Mouse (Mus musculus) ovary, postnatal 36 days (tissue): ENCODE measurements at regions not wholly inside any gene's neighbourhood (a gene's known extent, or its start where the extent isn't known, plus 50 kb on each side); places are given as distances from the start of the nearest gene placed in this dataset.

Experiments used
- DNase-seq: peaks from one replicate; pipeline ENCODE4 v3.0.0; 2022; ENCODE audit warnings: low spot score, mixed read lengths

DNA sequence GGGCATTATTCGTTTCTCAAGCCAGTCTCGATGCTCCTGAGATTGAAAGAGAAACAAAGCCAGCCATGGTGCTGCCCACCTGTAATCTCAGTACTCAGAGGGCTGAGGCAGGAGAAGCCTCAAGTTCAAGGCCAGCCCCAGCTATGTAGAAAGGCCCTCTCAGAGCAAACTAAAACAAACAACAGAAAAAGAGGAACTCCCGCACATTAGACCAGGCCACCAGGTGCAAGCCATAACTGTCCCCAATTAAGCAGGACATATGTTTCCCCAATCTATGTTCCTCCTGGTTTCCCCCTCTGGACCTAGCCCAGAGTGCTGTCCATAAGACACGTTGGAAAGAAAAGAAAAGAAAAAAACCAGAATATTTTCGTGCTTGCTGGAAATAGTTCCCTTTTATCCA, 142.5 kb downstream of the Cdc5l start:
- no peak for DNase-seq

DNA sequence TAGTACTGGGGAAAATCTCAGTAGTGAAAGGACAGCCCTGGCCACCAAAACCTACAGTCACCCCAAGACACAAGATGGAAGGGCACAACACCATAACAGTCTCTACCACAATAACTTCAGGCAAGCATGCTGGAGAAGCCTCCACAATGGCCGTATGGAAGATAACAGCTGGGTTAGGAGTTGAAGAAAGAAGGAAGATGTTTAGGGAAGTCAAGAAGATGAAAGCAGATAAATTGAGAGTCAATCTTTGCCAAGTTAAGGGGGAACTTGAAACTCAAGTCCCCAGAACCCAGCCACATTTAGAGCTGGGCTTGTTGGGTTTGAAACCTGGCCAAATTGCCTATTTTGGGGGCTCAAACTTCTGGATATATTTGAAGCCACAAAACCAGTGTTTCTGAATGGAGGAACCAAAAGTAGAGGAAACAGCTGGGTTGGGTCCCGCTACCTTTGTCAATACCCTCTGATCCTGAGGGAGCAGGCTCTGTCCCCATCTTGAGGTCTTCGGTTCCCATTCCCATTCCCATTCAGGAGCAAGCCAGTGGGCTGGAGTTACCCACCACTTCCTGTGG, 147.8 kb downstream of the Cdc5l start:
- no peak for DNase-seq

DNA sequence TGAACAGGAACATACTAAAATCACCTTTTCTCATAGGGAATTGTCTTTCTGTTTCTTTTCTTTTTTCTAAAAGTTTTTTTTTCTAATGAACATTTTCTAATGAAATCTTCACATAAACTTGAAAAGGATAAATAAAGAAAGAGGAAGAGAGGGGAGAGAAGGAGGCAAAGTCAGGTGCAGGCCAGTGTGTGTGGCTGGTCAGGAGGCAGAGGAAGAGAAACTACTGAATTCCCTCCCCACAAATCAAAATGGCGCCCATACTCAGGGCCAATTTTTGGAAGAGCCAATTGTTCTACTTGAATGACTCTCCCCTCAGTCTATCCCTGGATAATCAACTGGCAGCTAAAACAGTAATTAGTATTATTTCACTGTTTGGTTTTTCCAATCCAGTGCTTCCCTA, 152.0 kb downstream of the Cdc5l start:
- no peak for DNase-seq

DNA sequence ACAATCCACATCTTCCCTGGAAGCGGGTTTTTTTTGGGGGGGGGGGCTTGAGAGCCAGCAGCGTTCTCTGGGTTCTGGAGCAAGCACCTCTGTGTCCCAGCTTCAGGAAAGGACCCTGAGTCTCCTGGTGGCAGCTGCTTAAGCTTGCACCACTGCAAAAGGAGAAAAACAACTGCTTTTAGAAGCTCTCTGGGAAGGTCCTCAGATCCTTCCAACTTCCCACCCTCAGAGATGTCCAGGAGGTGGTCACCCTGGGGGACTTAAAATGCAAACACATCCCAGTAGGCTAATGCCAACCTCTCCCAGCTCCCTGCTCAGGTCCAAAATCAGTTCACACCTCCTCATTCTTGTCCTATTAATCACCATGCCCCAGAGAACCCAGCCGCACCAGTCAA, 153.7 kb downstream of the Cdc5l start:
- DNase-seq: no peak

DNA sequence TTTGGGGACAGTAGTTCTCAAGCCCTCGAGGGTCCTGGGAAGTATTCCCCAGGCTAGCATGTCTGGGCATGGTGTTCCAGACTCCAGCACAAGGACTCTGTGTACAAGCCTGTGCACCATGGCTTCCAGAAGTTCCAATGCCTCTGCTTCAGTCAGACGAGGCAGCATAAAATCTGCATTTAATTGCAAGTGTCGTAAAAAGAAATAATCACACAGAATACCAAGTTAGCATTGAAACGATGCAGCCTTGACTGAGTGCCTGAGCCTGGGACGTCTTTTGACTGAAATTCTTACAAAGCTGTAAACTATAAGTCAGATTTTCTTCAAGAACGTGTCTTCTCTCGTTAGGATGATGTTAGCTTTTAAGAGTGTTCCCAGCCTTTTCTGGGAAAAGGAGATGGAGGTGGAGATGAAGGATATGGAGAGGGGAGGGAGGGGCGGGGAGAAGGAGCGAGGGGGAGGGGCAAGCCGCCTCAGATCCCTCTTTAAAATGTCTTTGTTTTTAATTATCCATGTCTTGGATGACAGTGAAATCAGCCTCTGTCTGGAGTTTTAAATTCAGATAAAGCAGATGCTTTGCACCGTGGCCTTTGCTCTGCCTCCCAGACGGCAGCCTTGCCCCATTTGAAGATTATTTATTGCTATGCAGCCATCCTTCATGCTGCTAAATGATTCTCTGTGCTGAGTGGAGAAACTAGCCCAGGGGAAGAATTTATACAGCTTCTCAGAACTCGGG, 154.3 kb downstream of the Cdc5l start:
- no peak for DNase-seq

DNA sequence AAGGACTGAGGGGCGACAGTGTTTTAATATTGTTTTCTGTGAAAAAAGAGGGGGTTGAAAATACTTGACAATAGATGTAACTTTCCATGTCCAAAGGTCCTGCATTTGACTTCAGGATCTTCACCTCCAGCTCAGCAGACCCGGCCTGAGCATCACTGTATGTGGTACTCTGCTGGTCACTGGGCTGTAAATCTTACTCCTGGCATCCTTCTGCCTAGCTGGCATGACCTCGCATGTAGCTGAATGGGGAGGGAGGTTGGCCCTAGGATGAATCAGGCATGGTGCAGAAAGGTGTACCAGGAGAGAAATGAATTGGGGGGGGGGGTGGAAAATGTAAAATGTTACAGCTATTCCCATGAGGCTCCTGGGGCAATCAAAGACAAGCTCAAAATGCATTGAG, 156.0 kb downstream of the Cdc5l start:
- no peak for DNase-seq

DNA sequence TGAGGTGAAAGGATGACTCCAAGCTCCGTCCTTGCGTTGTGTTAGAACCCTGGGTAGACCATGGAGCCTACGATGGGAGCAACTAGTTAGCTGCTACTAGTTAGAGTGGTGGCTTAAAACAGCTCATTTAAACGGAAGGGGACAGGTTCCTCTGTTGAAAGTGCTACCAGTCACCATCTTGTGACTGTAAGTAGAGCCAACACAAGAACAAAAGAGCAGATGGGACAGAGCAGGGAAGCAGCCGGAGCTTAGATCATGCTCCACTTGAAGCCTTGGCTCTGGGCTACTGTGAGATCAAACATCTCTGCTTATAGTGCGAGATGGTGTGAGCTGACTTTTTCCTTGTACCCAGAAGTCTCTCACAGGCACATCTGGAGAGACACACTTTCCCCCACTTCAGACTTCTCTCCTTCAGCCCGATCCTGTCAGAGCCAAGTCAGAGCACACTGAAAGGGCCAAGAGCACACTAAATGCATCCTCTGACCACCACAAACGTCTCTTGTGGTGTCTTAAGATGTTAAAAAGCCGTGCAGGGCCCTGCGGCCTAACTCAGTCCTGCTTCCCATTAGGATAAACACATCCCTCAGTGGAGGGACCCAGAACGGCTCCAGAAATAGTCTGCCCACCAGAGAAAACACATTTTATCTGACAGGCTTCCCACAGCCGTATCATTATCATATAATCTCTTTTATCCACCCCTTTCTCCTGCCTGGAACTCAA, 156.7 kb downstream of the Cdc5l start:
- no peak for DNase-seq

DNA sequence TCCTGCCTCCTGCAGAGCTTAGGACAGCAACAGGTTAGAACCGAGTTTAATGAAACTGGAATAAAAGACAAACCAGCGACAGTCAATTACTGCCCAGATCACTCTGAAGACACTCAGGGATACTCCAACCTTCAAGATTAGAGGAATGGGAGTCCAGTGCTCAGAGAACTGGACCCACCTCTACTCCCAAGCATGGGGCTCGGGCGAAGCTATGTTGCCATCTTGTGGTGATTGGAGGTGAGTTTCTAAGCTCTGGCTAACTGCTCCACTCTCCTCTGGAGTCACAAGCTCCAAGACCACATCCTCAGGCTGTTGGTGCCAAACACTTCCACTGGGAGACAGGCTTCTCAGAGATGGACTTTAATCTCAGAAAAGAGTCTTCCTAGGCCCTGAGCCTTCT, 158.6 kb downstream of the Cdc5l start:
- DNase-seq: no peak

DNA sequence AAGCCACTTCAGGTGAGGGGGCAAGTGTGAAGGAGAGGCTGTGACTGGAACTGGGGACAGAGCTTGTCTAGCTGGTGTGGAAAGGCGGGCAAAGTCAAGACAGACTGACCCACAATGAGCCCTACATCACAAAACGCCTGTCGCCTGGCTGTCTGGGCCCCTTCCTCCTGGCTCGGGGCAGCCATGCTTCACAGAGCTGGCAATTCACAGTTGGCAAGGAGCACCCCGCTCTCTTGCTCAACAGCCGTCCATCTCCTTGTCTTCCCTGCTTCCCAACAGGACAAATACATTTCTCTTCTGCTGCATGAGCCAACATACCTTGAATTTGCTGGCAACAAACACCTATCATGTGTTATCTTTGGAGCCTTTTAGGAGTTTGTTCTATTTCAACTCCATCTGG, 166.8 kb downstream of the Cdc5l start:
- no peak for DNase-seq

DNA sequence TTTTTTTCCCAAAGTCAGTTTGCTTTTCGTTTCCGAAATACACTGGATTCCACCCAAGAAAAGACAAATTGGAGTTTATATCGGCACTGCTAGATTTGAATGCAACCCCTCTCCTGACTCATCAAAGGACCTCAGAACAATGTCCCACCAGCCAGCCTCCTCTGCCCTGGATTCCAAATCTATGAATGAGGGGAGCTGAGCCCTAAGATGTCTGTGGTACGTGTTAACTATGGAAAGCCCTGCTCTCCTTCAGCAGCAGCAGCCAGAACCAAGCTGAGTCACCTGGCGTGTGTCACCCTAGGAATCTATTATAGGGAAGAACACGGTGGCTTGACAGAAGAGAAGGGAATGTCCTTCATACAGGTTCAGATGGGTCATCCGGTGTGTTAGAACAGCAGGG, 167.9 kb downstream of the Cdc5l start:
- no peak for DNase-seq

DNA sequence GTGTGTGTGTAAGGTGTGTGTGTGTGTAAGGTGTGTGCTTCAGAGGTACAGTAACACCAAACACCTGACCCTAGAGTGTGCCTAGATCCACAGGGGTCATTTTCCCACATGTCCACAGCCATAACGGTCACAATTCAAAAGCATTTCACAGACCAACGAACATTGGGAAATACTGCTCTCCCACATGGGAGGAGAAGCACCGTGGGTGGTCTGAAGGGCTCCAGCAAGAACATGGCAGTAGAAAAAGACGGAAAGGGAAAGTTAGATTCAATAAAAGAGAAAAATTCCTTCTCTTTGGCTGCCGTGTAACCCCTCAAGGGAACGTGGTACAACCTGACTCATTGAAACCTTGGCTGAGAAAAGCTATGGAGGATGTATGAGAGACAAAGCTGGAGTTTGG, 169.1 kb downstream of the Cdc5l start:
- no peak for DNase-seq

DNA sequence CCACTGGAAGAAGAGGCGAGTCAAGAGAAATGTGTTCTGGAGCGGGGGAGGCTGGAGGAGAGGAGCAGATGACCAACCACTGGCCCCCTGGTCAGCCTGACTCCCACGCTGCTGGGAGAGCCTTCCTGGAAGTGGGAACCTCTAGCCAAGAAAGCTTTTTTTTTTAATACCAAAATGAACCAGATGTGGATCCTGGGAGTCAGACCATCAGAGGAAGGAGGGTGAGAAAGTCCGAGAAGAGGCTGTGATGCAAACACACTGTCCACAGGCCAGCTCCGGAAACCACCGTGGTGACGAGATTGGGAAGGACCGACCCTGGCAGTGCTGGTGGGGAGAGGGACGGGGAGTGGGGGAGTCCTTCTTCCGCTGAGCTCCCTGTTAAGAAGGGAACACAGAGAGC, 173.1 kb downstream of the Cdc5l start:
- no peak for DNase-seq

DNA sequence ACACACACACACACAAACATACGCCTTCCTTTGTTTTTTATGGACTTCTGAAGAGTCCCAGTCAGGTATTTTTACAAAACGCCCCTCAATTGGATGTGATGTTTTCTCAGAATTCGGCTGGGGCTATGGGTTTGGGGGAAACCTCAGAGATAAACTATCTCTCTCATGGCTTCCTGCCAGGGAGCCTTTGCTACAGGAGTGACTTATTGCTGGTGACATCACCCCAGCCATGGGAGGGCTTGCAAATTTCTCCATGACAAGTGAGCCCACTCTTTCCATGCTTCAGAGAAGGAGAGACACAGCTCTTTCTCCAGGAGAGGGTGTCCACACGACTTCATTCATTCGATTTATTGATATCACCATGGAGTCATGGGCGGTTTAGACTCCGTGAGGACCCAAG, 175.5 kb downstream of the Cdc5l start:
- DNase-seq: no peak

DNA sequence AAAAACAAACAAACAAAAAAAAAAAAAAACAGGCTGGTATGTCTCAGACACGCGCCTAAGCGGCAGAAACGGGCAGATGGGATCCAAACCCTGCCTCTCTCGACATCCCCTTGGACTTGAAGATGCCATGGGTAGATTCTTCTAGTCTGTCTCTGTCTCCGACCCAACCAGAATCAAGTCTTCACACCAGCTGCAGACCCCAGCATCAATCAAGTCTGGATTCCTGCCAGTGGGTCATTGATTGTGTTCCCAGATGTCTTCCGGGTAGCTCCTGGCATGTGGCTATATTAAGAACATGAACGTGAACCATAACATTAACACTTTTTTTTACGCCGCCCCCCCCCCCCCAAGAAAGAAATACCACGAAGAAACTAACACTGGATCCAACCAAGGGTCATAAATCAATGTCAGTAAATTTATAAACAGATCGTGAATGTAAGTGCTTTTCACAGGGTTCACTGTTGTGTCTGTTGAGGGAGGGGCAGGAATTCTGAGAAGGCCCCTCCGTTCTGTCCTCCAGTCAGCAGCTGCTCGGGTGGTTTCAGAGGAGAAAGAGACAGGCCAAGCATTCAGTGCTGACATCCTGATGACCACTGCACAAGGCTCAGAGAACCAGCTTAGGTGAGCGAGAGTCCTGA, 180.8 kb downstream of the Cdc5l start:
- DNase-seq: no peak

DNA sequence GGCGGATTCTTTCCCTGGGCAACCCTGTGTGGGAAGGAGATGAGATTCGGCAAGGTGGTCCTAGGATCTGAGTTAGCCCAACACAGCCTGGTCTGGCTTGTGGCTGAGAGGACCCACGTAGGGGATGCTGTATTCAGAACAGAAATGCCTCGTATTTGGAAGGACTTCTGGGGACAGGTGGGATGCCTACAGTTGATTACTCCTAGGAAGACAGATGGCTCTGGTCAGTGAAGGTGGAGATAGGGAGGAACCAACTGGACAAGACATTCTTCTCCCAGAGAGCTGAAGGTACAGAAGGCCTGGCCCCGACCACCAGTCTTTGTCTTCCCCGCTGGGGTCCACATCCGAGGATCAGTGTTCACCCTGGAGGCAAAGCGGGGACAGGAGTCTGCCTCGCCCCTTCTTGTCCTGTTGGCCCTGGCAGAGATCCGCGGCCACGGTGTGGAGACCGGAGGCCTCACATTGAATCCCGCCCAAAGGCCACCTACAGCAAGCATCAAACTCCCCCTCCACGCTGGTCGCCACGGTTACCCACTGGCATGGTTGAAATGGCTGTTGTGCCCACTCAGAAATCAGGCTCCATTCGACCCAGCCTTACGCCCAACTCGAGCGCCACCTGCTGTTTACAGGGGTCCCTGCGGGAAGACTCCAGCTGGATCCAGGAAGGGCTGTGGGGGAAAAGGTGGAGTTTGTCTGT, 182.4 kb downstream of the Cdc5l start:
- DNase-seq: peak; percentile 74

DNA sequence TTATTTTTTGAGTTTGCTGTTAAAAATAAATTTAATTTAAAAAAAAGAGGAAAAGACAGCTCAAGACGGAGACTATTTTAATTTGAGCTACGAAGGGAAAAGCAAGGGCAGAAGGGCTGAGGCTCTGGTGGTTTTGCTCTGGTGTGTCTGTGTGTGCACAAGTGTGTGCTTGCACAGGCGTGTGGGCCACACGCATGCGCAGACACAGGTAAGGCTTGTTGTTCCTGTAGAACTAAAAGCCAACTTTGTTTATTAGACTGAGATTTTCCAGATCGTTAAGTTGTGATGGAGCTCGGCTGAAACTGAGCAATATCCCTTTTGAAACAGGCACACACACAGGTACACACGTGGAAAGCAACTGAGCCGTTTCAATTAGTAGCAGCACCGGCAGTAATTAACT, 183.1 kb downstream of the Cdc5l start:
- no peak for DNase-seq

DNA sequence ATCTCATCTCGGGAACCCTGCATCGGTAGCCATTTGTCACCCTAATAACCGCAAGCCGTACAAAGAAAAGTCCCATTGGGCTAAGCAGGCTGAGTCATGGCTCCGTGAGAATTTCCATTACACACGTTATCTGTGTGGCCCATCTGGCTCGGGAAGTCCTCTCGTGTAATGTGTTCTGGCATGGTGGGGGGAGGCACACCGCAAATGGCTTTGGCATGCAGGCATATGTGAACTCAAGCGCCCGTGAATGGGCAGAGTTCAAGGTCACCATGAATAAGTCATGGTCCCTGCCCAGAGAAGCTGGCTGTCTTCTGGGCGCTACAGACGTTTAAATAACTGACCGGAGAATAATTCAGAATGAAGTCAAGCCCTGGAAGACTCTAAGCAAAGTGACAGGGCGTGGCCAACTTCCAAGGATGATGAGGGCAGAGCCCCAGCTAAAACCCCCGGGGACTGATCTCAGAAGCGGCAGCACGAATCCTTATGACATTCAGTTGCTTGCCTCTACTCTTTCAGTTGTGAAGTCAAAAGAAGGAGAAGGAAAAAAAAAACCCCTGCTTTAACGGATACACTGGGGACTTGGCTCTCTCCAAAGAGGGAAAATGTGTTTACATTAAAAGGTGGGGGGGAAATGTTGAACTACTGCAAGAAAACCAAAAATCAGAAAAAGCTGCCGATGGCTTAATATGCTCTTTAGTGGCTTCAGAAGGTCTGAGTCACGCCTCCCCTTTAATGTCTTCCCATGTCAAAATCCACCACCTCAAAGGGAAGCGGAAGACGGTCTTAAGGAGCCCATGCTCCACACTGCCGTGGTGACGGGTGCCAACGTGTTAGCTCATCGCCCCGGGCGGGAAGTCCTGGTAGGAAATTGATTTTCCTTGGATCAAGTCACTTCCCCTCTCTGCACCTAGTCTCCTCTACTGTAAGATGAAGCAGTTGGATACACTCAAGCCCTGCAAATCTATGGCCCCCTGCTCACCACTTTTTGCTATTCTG, 186.1 kb downstream of the Cdc5l start:
- no peak for DNase-seq

DNA sequence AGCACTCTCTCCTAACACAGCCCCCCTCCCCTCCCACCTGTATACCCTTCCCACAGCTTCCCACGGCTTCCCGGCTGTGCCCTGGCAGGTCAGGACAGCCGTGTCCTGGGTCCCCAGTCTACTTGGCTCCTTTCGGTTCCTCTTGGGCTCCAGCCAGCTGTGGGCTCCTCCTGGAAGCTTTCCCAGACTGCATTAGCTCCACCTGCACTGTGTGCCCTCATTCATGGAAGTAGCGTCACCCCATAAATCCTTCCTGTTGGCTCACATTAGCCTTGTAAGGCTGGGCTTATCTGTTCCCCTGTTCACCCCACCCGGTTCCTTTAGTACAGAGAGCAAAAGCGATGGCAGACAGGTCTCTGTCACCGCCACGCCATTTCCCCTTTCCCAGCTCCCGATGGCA, 188.7 kb downstream of the Cdc5l start:
- peak; percentile 41 for DNase-seq

DNA sequence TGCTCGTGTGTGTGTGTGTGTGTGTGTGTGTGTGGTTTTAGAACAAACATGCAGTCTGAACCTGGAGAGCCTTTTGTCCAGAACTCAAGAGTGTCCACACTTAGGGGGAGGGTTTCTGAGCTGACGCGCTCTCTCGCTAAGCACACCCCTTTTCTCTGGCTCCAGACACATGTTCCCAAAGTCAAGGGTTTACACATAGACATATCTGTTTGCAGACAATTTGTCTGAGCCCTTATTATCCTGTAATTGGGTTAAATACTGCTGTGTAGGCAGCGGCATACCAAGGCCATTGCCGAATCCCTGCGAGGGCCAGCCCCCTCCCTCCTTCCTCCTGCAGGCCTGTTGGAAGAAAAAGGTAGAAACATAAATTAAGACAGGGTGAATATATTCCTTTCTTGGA, 190.4 kb downstream of the Cdc5l start:
- DNase-seq: no peak

DNA sequence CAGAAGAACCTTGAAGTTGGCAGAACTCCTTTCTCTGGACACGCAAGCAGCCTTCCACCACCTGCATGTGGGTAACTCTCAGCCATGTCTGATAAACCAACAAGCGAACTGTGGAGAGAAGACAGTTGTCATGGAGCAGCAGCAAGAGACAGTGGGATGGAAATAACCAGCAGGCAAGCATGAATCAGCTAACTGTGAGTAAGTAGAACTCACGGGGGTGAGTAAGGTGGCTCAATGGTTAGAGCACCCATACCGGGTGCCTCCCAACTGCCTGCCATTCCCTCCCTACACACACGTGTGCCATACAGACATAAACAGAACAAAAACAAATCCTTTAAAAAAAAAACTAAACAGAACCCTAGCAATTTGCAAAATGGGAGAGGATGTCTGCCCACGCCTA, 191.5 kb downstream of the Cdc5l start:
- no peak for DNase-seq

DNA sequence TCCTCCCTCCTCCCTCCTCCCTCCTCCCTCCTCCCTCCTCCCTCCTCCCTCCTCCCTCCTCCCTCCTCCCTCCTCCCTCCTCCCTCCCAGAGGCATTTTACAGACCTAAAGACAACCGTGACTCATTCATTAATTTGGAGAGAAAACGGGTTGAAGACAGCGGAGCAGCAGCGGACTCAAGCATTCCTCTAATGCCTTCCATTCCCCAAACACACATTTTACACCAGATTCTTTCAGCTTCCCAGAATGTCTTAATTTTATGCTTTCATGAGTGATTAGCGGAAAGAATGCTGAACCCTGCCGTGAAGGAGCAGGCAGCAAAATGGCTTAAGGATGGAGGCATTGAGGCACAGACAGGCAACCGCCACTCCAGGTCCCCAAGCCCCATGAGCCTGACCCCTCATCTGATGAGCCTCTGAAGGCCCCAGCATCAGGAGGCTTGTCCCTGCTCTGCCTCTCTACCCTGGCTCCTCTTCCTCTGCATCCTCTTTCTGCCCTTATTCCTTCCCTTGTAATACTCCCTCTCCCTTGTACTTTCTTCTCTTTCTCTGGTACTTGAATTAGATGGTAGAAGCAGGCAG, 192.5 kb downstream of the Cdc5l start:
- no peak for DNase-seq
